Mouse (Mus musculus) neural tube, embryonic 13.5 days (tissue): ENCODE measurements around the gene Dlg2. TPM values are rescaled to one million over a fixed set of nuclear protein-coding genes. Genes with fewer than 3 reads are reported as not detected.

Experiments used
- ATAC-seq: fragments of 200-750 bp; cut with Nextera tagmentation; 2 replicates; pipeline ENCODE4 v1.8.0; 2017; ENCODE audit warnings: low read depth, mild to moderate bottlenecking, moderate TSS enrichment, moderate library complexity
- H3K27ac ChIP-seq: fragments of 300-500 bp; sonication (generic); replicated peaks from 2 replicates; pipeline ENCODE4 v1.5.1; 2015; ENCODE audit warnings: moderate library complexity, mild to moderate bottlenecking, inconsistent platforms
- H3K27me3 ChIP-seq: fragments of 300-500 bp; sonication (generic); 2 replicates; pipeline ENCODE4 v1.6.1; 2015; ENCODE audit warnings: mild to moderate bottlenecking, inconsistent platforms
- H3K36me3 ChIP-seq: fragments of 300-500 bp; sonication (generic); 2 replicates; pipeline ENCODE4 v1.6.1; 2015; ENCODE audit warnings: mild to moderate bottlenecking, inconsistent platforms
- H3K4me1 ChIP-seq: fragments of 300-500 bp; sonication (generic); replicated peaks from 2 replicates; pipeline ENCODE4 v1.6.1; 2015; ENCODE audit warnings: inconsistent platforms
- H3K4me2 ChIP-seq: fragments of 300-500 bp; sonication (generic); 2 replicates; pipeline ENCODE4 v1.6.1; 2015; ENCODE audit warnings: inconsistent platforms, mild to moderate bottlenecking, moderate library complexity
- H3K4me3 ChIP-seq: fragments of 300-500 bp; sonication (generic); 2 replicates; pipeline ENCODE4 v1.5.1; 2015; ENCODE audit warnings: mild to moderate bottlenecking, inconsistent platforms
- H3K9ac ChIP-seq: fragments of 300-500 bp; sonication (generic); 2 replicates; pipeline ENCODE4 v1.6.1; 2015; ENCODE audit warnings: moderate library complexity, mild to moderate bottlenecking, inconsistent platforms
- H3K9me3 ChIP-seq: fragments of 300-500 bp; sonication (generic); 2 replicates; pipeline ENCODE4 v1.6.1; 2016; ENCODE audit warnings: inconsistent platforms
- WGBS: fragments of 180-500 bp; shearing (Covaris S2); methylation state at CpG from one replicate; pipeline ENCODE4 v1.1.7; 2015; 5-methylcytosine and 5-hydroxymethylcytosine counted together
- polyA plus RNA-seq: library from polyadenylated mRNA; unstranded; fragments of >200 nt; fragmentation: Nextera tagmentation; extraction: Ambion mirVana; gene quantifications from 2 replicates; pipeline ENCODE4 v1.2.1, GENCODE M21; 2015

Gene Dlg2
- polyA plus RNA-seq, 1 experiment from 2014 or later: 13.9 TPM

GRCm38 (mm10) chr7:92400551-92400950 is 1924.1 kb downstream of the Dlg2 start:
- ATAC-seq: no peak
- H3K27ac ChIP-seq: no peak overlapping the region
- H3K9ac ChIP-seq: no peak overlapping the region
- H3K36me3 ChIP-seq: no peaks in the 10 kb centered on the region
- peaks cover 13% of the 10 kb centered on the region for H3K4me1 ChIP-seq
- no peaks in the 10 kb centered on the region for H3K9me3 ChIP-seq
- WGBS: 63% methylated on average over 1 of the region's 1 CpGs
- H3K27me3 ChIP-seq: no peaks in the 10 kb centered on the region
- H3K4me3 ChIP-seq: no peak overlapping the region
- no peak overlapping the region for H3K4me2 ChIP-seq

DNA sequence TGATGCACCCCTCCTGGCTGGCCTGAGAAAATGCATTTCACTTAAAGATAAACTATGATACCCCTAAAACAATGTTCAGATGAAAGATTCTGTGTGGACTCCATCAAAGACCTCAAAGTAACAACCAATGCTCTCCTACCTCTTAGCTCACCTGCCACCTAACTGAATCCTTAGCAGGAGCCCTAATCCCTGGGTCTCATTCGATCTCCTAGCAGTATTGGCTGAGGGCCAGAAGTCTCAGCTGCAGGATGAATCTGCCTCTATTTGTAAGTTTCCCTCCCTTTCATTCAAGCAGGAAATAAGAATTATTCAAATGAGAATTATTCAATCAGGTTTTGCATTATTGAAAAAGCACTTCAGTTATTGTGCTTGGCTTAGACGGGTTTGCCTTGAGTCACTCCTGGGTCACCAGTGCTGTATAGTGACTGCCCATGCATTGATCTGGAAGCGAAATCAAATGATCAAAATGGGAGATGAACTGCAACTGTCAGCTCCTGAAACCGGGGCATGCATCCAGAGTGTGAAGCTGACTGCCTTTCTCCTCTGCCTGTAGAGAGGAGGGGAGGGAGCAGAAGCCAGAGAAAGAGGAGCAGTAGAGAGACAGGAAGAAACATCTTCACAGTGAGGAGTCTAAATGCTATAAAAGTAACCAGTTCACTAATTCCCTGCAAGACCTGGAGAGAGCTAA is 1924.7 kb downstream of the Dlg2 start:
- ATAC-seq: peak; percentile 64; the same call in 1 of the 2 replicates
- Histone ChIP-seq H3K9ac (no peak overlapping the region), H3K36me3 (no peaks in the 10 kb centered on the region), H3K9me3 (no peaks in the 10 kb centered on the region), H3K27ac (peak overlapping the region; percentile 57; the same call in 1 of the 2 replicates), H3K4me1 (peaks cover 13% of the 10 kb centered on the region), H3K27me3 (no peaks in the 10 kb centered on the region), H3K4me3 (no peak overlapping the region), H3K4me2 (no peak overlapping the region)
- WGBS: 40% methylated on average over 4 of the region's 4 CpGs

GRCm38 (mm10) chr7:92408479-92408878 is 1932.0 kb downstream of the Dlg2 start:
- Histone ChIP-seq H3K4me2 (no peak overlapping the region), H3K27ac (no peak overlapping the region), H3K9me3 (no peaks in the 10 kb centered on the region), H3K27me3 (no peaks in the 10 kb centered on the region), H3K9ac (no peak overlapping the region), H3K36me3 (no peaks in the 10 kb centered on the region), H3K4me3 (no peak overlapping the region), H3K4me1 (no peaks in the 10 kb centered on the region)
- WGBS: 61% methylated on average over 5 of the region's 5 CpGs
- ATAC-seq: no peak

- H3K4me2 ChIP-seq: no peak overlapping the region
- H3K9me3 ChIP-seq: no peaks in the 10 kb centered on the region
- ATAC-seq: no peak
- no peaks in the 10 kb centered on the region for H3K36me3 ChIP-seq
- H3K4me3 ChIP-seq: no peak overlapping the region
- no peaks in the 10 kb centered on the region for H3K4me1 ChIP-seq
- H3K9ac ChIP-seq: no peak overlapping the region
- H3K27me3 ChIP-seq: no peaks in the 10 kb centered on the region
- H3K27ac ChIP-seq: no peak overlapping the region
- WGBS: 81% methylated on average over 10 of the region's 10 CpGs
These were observed 1944.0 kb downstream of the Dlg2 start for GRCm38 (mm10) chr7:92420474-92420873.

- Histone ChIP-seq H3K4me2 (no peak overlapping the region), H3K27ac (no peak overlapping the region), H3K4me1 (no peaks in the 10 kb centered on the region), H3K27me3 (no peaks in the 10 kb centered on the region), H3K36me3 (no peaks in the 10 kb centered on the region), H3K4me3 (no peak overlapping the region), H3K9me3 (no peaks in the 10 kb centered on the region), H3K9ac (no peak overlapping the region)
- WGBS: 93% methylated on average over 3 of the region's 3 CpGs
- ATAC-seq: no peak
These were observed 1946.5 kb downstream of the Dlg2 start for GRCm38 (mm10) chr7:92423017-92423416.

DNA sequence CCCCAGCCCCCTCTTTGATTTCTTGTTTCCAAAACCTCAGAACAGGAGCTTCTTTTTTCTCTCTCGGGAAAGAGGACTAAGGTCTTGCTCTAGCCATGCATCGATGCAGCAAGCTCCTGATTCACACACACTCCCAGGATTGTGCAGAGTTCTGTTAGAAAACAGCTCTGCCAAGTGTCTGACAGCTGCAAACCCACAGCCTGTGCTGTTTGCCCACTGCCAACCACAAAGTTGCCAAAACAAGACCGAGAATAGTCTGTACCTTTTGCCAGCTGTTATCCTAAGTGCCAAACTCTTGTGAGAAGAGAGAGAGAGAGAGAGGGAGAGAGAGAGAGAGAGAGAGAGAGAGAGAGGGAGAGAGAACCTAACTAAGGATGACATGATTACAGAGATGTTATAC is 1948.2 kb downstream of the Dlg2 start:
- H3K27ac ChIP-seq: no peak overlapping the region
- no peak overlapping the region for H3K4me2 ChIP-seq
- no peak overlapping the region for H3K9ac ChIP-seq
- WGBS: 86% methylated on average over 3 of the region's 3 CpGs
- no peaks in the 10 kb centered on the region for H3K9me3 ChIP-seq
- H3K4me3 ChIP-seq: no peak overlapping the region
- 0 out of 2 replicates have a peak, but pooled peaks cover 4% of the 10 kb centered on the region for H3K4me1 ChIP-seq
- H3K27me3 ChIP-seq: no peaks in the 10 kb centered on the region
- no peaks in the 10 kb centered on the region for H3K36me3 ChIP-seq
- ATAC-seq: no peak

GRCm38 (mm10) chr7:92427280-92427679 is 1950.8 kb downstream of the Dlg2 start:
- H3K4me1 ChIP-seq: 0 out of 2 replicates have a peak, but pooled peaks cover 4% of the 10 kb centered on the region
- H3K9ac ChIP-seq: no peak overlapping the region
- H3K27me3 ChIP-seq: no peaks in the 10 kb centered on the region
- ATAC-seq: no peak
- WGBS: 85% methylated on average over 4 of the region's 4 CpGs
- H3K36me3 ChIP-seq: no peaks in the 10 kb centered on the region
- H3K27ac ChIP-seq: no peak overlapping the region
- no peak overlapping the region for H3K4me2 ChIP-seq
- no peaks in the 10 kb centered on the region for H3K9me3 ChIP-seq
- H3K4me3 ChIP-seq: no peak overlapping the region

DNA sequence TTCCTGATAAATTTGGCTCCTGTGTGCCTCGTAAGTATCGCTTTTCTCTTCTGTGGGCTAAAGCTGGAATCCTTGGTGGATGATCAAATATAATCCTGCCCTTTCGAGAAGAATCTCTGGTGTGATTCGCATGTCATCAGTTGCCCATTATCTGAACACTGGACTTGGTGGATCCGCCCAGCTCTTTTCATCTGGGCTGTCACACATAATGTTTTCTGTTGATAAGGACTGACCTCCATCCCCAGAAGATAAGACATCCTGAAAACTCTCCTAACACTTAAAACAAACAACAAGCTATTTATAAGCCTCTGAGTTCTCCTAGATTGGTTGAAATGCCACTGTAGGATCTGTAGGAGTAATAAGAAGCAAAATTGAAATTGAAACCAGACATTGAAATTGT is 1952.2 kb downstream of the Dlg2 start:
- Histone ChIP-seq H3K4me1 (0 out of 2 replicates have a peak, but pooled peaks cover 4% of the 10 kb centered on the region), H3K9ac (no peak overlapping the region), H3K36me3 (no peaks in the 10 kb centered on the region), H3K4me3 (no peak overlapping the region), H3K27ac (no peak overlapping the region), H3K27me3 (no peaks in the 10 kb centered on the region), H3K9me3 (no peaks in the 10 kb centered on the region), H3K4me2 (no peak overlapping the region)
- WGBS: 93% methylated on average over 5 of the region's 5 CpGs
- no peak for ATAC-seq

- H3K4me2 ChIP-seq: no peak overlapping the region
- H3K9me3 ChIP-seq: no peaks in the 10 kb centered on the region
- no peak overlapping the region for H3K4me3 ChIP-seq
- H3K27ac ChIP-seq: no peak overlapping the region
- ATAC-seq: no peak
- WGBS: 85% methylated on average over 2 of the region's 2 CpGs
- H3K9ac ChIP-seq: no peak overlapping the region
- no peaks in the 10 kb centered on the region for H3K36me3 ChIP-seq
- 0 out of 2 replicates have a peak, but pooled peaks cover 4% of the 10 kb centered on the region for H3K4me1 ChIP-seq
- no peaks in the 10 kb centered on the region for H3K27me3 ChIP-seq
These were observed 1953.8 kb downstream of the Dlg2 start for GRCm38 (mm10) chr7:92430254-92430653.

GRCm38 (mm10) chr7:92437168-92437567 is 1960.7 kb downstream of the Dlg2 start:
- 58% methylated on average over 2 of the region's 2 CpGs for WGBS
- Histone ChIP-seq H3K36me3 (no peaks in the 10 kb centered on the region), H3K9ac (no peak overlapping the region), H3K4me1 (peaks cover 3% of the 10 kb centered on the region), H3K27me3 (no peaks in the 10 kb centered on the region), H3K9me3 (no peaks in the 10 kb centered on the region), H3K4me2 (no peak overlapping the region), H3K27ac (no peak overlapping the region), H3K4me3 (no peak overlapping the region)
- no peak for ATAC-seq

DNA sequence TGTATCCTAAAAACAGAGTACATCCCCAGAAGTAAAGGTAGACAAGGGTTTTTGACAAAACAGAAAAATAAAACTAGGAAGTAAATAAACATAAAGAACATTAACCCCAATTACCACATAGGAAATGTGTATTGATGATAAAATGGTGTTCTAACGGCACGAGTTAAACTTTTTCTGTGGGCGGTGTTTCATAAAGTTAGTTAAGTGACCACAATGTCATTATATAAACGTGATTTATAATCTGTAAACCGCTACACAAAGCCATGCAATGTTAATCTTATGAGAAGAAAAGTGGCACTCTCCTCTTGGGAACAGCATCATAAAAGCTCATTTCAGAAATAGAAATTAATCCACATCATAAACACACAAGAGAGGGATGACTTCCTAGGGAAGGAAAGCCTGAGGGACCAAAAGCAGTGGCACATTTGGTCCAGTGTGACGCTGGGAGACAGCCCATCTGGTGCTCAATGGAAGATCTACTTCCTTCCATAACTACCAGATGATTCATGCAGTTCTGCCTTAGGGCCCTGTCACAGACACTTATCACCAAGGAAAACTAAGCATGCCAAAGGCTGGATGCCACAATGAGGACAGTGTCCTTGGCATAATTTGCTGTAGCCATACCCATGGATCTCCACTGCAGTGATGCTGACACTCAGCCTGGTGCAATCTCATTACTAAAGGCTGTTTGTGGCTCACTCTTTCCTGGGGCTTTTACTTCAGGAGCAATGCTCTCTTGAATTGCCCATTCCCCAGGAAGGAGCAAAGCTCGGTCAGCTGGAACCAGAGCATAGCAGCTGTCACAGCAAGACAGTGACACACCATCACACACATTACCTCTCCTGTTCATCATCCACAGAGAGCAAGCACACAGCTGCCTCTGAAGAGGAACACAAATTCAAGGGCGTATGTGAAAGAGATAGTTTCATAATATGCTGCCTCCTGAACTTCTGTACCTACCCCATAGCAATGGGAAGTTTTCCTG is 1963.3 kb downstream of the Dlg2 start:
- Histone ChIP-seq H3K4me2 (no peak overlapping the region), H3K36me3 (no peaks in the 10 kb centered on the region; the same call in 1 of the 2 replicates), H3K9me3 (no peaks in the 10 kb centered on the region), H3K27me3 (no peaks in the 10 kb centered on the region), H3K4me3 (no peak overlapping the region), H3K4me1 (peaks cover 3% of the 10 kb centered on the region), H3K27ac (no peak overlapping the region), H3K9ac (no peak overlapping the region)
- ATAC-seq: 0 out of 2 replicates have a peak, but pooled peaks have one; percentile 23
- 75% methylated on average over 8 of the region's 8 CpGs for WGBS

GRCm38 (mm10) chr7:92441611-92442010 is 1965.1 kb downstream of the Dlg2 start:
- no peaks in the 10 kb centered on the region for H3K9me3 ChIP-seq

More at GRCm38 (mm10) chr7:92441611-92442010, 1965.1 kb downstream of the Dlg2 start:
- no peak for ATAC-seq
- no peak overlapping the region for H3K4me3 ChIP-seq
- H3K4me1 ChIP-seq: peaks cover 3% of the 10 kb centered on the region
- H3K36me3 ChIP-seq: no peaks in the 10 kb centered on the region; the same call in 1 of the 2 replicates
- no peaks in the 10 kb centered on the region for H3K27me3 ChIP-seq
- no peak overlapping the region for H3K4me2 ChIP-seq
- no peak overlapping the region for H3K27ac ChIP-seq
- no peak overlapping the region for H3K9ac ChIP-seq
